ENCODE assay signal across 14 mouse cellular contexts in the genomic region with DNA sequence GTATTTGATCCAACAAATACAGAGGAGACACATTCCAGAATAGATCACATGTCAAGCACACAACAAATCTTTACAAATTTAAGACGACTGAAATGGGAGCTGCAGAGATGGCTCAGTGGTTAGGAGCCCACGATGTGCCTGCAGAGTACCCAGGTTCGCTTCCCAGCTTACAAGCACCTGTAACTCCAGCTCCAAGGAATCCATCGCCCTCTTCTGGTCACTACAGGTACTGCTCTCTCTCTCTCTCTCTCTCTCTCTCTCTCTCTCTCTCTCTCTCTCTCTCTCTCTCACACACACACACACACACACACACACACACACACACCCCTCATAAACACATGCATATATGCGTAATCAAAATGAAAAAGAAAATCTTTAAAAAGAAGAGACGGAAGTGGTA.
DNase-seq lines count a peak whose midpoint lies in the region; ATAC-seq and TF ChIP-seq lines count a peak whose summit lies in the region.
"Had no signal": no experiment of that assay in that cellular context is flagged by ENCODE, and none has a peak within 500 bp of the region (broad histone marks: within the 10 kb centered on the region; RNA-seq: fewer than 3 reads in every experiment).

No protein-coding gene starts in this region.

- no peak overlapping the region for H3K4me3 ChIP-seq in hindbrain, postnatal 0 days (ENCODE audit: low read length)
- H3K4me3 ChIP-seq in hindbrain, embryonic 14.5 days (replicated peaks; ENCODE audit: low read length): no peak overlapping the region
- H3K4me3 ChIP-seq in ES-Bruce4 (ENCODE audit: low read depth, low read length): no peak overlapping the region
- H3K4me3 ChIP-seq in cortical plate, adult 2 months (ENCODE audit: insufficient read depth, low read length): no peak overlapping the region
- H3K4me3 ChIP-seq in hindbrain, embryonic 13.5 days: no peak overlapping the region
- H3K4me3 ChIP-seq: lung, embryonic 15.5 days had no signal

- H3K4me1 ChIP-seq in hindbrain, postnatal 0 days (ENCODE audit: insufficient read depth, low read length): no peaks in the 10 kb centered on the region
- 0 out of 2 replicates have a peak, but pooled peaks cover 4% of the 10 kb centered on the region for H3K4me1 ChIP-seq in hindbrain, embryonic 14.5 days (replicated peaks; ENCODE audit: control insufficient read depth, insufficient read depth, low read length)
- no peaks in the 10 kb centered on the region for H3K4me1 ChIP-seq in ES-Bruce4 (ENCODE audit: control insufficient read depth, insufficient read depth, low read length)
- no peaks in the 10 kb centered on the region for H3K4me1 ChIP-seq in cortical plate, adult 2 months (ENCODE audit: control insufficient read depth, insufficient read depth, low read length)
- peaks cover 16% of the 10 kb centered on the region; the same call in 1 of the 2 replicates for H3K4me1 ChIP-seq in hindbrain, embryonic 13.5 days (replicated peaks)
- H3K4me1 ChIP-seq: lung, embryonic 15.5 days had no signal

- H3K27me3 ChIP-seq in hindbrain, postnatal 0 days (ENCODE audit: insufficient read depth, low read length): no peaks in the 10 kb centered on the region
- H3K27me3 ChIP-seq in hindbrain, embryonic 14.5 days (ENCODE audit: control insufficient read depth, insufficient read depth, low read length): no peaks in the 10 kb centered on the region
- no peaks in the 10 kb centered on the region for H3K27me3 ChIP-seq in ES-Bruce4 (ENCODE audit: control insufficient read depth, insufficient read depth, low read length, poor library complexity, severe bottlenecking)
- no peaks in the 10 kb centered on the region for H3K27me3 ChIP-seq in hindbrain, embryonic 13.5 days
- H3K27me3 ChIP-seq: lung, embryonic 15.5 days had no signal

- peak; percentile 44 for TF ChIP-seq CTCF in hindbrain, postnatal 0 days (IDR thresholded peaks at IDR 0.05; ENCODE audit: low read depth)
- TF ChIP-seq CTCF in ES-Bruce4 (IDR thresholded peaks at IDR 0.05; ENCODE audit: low read depth, low read length): peak; percentile 45
- 0 out of 2 replicates have a peak, but pooled peaks have one; percentile 2 for TF ChIP-seq CTCF in cortical plate, adult 2 months (IDR thresholded peaks at IDR 0.05; ENCODE audit: extremely low read depth, insufficient read depth, low read length)

- DNase-seq in hindbrain, postnatal 0 days (ENCODE audit: low spot score): no peak
- no peak for DNase-seq in hindbrain, embryonic 14.5 days (ENCODE audit: low spot score)
- peak; percentile 13 for DNase-seq in 3T3-L1 (ENCODE audit: low read depth, low spot score)
- no peak for DNase-seq in right cerebral cortex, adult 18-20 months
- no peak for DNase-seq in adrenal gland, adult 8-10 months
- DNase-seq: cerebellum, adult 9-10 months; gastrocnemius, postnatal 25 days; layer of hippocampus, adult 9-11 months had no signal

- H3K27ac ChIP-seq in hindbrain, postnatal 0 days: no peak overlapping the region
- no peak overlapping the region for H3K27ac ChIP-seq in hindbrain, embryonic 14.5 days
- H3K27ac ChIP-seq in ES-Bruce4 (ENCODE audit: insufficient read depth, low read length): no peak overlapping the region
- H3K27ac ChIP-seq in cortical plate, adult 2 months (ENCODE audit: insufficient read depth, low read length): no peak overlapping the region
- no peak overlapping the region for H3K27ac ChIP-seq in hindbrain, embryonic 13.5 days
- H3K27ac ChIP-seq: lung, embryonic 15.5 days had no signal

- WGBS in hindbrain, postnatal 0 days: 63% methylated on average over 6 of the region's 6 CpGs
- WGBS in hindbrain, embryonic 14.5 days: 62% methylated on average over 6 of the region's 6 CpGs
- 61% methylated on average over 6 of the region's 6 CpGs for WGBS in hindbrain, embryonic 13.5 days

- TF ChIP-seq EP300 in ES-Bruce4 (IDR thresholded peaks at IDR 0.05; ENCODE audit: insufficient read depth, low read depth, low read length): no peak

- H3K4me2 ChIP-seq in hindbrain, postnatal 0 days (ENCODE audit: low read depth, low read length): no peak overlapping the region
- H3K4me2 ChIP-seq in hindbrain, embryonic 14.5 days (replicated peaks): no peak overlapping the region
- H3K4me2 ChIP-seq in hindbrain, embryonic 13.5 days: no peak overlapping the region
- H3K4me2 ChIP-seq: lung, embryonic 15.5 days had no signal

- H3K9ac ChIP-seq in hindbrain, postnatal 0 days (replicated peaks; ENCODE audit: low read length): no peak overlapping the region
- H3K9ac ChIP-seq in hindbrain, embryonic 14.5 days: no peak overlapping the region
- no peak overlapping the region for H3K9ac ChIP-seq in ES-Bruce4 (ENCODE audit: low read depth, poor library complexity, severe bottlenecking)
- no peak overlapping the region for H3K9ac ChIP-seq in hindbrain, embryonic 13.5 days
- H3K9ac ChIP-seq: lung, embryonic 15.5 days had no signal

- no peak for ATAC-seq in hindbrain, postnatal 0 days
- ATAC-seq in hindbrain, embryonic 14.5 days (ENCODE audit: low FRiP score): no peak
- no peak for ATAC-seq in hindbrain, embryonic 13.5 days (ENCODE audit: low FRiP score)
- ATAC-seq: activated CD4-positive, CD25-positive, alpha-beta regulatory T cell, adult 4 months; hindbrain, embryonic 16.5 days had no signal

- no peaks in the 10 kb centered on the region for H3K36me3 ChIP-seq in hindbrain, postnatal 0 days (ENCODE audit: insufficient read depth, low read length)
- H3K36me3 ChIP-seq in hindbrain, embryonic 14.5 days (replicated peaks; ENCODE audit: control insufficient read depth, insufficient read depth): no peaks in the 10 kb centered on the region
- H3K36me3 ChIP-seq in ES-Bruce4 (ENCODE audit: control insufficient read depth, insufficient read depth, low read length, poor library complexity, severe bottlenecking): no peaks in the 10 kb centered on the region
- no peaks in the 10 kb centered on the region for H3K36me3 ChIP-seq in hindbrain, embryonic 13.5 days
- H3K36me3 ChIP-seq: lung, embryonic 15.5 days had no signal

- no peaks in the 10 kb centered on the region for H3K9me3 ChIP-seq in hindbrain, postnatal 0 days (ENCODE audit: low read length)
- H3K9me3 ChIP-seq in hindbrain, embryonic 14.5 days (ENCODE audit: control insufficient read depth, low read length): no peaks in the 10 kb centered on the region
- H3K9me3 ChIP-seq in ES-Bruce4 (replicated peaks; ENCODE audit: control insufficient read depth, insufficient read depth, low read length, poor library complexity, severe bottlenecking): no peaks in the 10 kb centered on the region
- no peaks in the 10 kb centered on the region for H3K9me3 ChIP-seq in hindbrain, embryonic 13.5 days
- H3K9me3 ChIP-seq: lung, embryonic 15.5 days had no signal

- no peak for TF ChIP-seq POLR2A in ES-Bruce4 (IDR thresholded peaks at IDR 0.05; ENCODE audit: insufficient read depth, low read length)
- TF ChIP-seq POLR2A in cortical plate, adult 2 months (IDR thresholded peaks at IDR 0.05; ENCODE audit: extremely low read depth, insufficient read depth, low read length): no peak
